Mouse (Mus musculus) spleen, adult 12 weeks (tissue): ENCODE results near the gene Wdr62.
"Not testable (repeated sequence)": the region's sequence is repeated elsewhere in the genome, so short reads cannot be mapped to it uniquely, and the experiment has no call there.

Experiments
- DNase-seq: peaks from one replicate; pipeline ENCODE4 v3.0.0; 2022; ENCODE audit warnings: low spot score

Wdr62 gene

DNA sequence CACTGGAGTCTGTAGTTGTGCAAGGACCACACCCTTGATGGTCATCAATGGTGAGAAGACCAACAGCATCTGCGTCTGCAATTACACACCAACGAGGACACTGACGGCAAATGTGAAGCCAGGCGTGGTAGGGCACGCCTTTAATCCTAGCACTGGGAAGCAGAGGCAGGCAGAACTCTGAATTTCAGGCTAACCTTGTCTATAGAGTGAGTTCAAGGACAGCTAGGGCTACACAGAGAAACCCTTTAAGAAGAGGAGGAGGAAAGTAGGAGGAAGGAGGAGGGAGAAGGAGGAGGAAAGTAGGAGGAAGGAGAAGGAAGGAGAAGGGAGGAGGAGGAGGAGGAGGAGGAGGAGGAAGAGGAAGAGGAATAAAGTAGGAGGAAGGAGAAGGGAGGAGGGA is 14.7 kb downstream of the Wdr62 start:
- no peak for DNase-seq

DNA sequence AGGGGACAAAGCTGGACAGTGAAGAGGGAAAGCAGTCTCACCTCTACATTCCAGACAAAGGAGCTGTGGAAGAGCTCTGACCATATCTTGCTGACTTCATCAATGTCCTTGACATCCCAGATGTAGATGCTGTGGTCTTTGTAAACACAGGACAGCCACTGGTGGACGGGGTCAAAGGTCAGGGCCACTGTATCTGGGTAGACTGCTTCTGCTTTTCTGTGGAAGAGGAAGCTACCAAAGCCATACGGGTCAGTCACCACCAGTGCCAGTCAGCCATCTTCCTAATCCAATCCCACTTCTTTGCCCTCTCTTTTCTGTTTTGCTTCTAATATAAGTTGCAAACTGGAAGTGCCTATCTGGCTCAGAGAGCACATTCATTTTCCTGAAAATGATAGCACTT is 15.2 kb downstream of the Wdr62 start:
- DNase-seq, result no peak

DNA sequence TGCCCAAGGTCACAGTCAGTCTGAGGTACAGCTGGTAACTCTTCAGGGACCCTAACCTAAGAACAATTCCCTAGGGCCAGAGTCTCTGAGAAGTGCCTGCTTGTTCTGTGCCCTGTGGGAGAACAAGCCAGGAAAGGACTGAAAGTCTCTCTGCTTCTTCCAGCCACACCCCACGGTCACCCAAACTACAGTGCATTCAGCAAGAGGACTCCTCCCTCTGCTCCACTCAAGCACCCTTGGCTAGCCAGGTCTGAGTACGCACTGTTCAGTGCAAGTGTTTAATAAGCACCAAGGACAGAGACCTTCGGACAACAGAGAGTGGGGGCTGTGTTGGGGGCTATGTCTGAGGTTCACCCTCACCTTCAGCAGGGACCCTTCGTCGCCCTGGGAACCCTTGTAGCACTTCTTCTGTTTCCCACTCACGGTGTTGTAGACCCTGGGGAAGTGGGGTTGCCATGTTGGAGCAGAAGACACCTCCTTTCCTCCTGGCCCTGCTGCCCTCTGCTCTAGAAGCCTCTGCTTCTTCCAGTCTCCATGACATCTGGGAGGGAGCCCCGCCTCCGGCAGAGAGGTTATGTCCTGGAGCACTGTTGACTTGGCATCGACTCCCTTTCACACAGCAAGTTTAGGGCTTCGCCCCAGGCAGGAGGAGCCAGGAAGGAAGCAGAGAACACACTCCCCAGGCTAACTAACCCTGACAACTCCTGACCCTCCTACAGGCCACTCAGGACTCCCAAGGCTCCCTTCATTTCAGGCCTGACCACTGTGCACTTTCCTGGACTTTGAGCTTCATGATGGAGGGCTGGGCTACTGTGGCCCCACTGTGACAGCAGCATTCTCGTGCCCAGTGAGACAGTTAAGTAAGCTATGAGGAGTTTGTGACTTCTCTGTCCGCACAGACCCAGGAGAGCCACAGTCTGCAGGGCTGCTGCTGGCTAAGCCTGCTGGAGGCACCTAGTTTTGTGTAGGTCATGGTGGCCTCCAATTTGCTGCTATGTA is 28.0 kb downstream of the Wdr62 start:
- DNase-seq, result no peak

DNA sequence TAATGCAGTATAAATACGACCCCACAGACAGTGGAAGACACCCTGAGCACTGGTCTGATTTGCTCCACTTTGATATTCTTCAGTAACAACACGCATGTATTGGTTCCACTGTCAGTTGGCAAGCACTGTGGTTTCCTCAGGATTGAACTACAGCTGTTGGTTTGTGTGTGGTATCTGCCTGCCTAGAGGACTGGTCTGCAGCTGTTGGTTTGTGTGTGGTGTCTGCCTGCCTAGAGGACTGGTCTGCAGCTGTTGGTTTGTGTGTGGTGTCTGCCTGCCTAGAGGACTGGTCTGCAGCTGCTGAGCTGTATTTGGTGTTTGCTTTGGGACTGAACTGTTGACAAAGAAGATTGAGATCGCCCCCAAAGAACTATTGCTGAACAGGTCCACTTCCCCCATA is 42.8 kb downstream of the Wdr62 start:
- not testable (repeated sequence) for DNase-seq

DNA sequence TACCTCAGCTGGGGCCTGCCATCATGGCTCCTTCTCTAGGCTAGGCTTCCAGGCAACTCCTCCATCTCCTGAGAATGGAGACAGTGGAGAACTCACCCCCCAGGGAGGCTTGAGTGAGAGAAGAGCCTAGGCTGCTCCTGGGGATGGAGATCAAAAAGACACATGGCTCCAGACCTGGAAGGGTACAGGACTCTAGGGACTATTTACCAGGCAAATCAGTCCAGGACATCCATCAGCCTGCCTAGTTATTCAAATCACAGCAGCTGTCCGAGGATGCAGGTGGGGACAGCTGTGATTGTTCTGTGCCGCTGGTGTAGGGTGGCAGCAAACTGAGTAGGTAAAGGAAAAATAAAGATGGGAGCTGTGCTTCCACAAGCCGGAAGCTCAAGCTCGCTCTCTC is 44.6 kb downstream of the Wdr62 start, which contains the start of gene Ovol3:
Ovol3 (minus strand) TSS at position 101 of the 400 bp plus-strand sequence.
- no peak for DNase-seq

DNA sequence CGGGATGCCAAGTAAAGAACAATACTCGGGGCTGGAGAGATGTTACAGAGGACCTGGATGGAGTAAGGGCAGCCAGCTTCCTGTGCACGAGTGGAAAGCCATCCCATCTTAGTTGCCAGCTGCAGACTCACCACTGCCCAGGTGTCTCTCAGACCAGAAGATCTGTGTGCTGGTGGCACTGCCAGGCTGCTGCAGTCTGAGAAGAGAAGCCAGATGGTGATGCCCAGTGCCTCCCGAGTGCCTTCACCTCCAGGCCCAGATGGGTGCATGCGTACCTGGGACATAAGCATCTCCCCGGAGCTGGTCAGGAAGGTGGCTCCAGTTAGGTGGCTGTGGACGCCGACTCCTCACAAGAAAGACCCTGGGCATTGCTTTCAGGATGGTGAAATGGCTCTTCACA is 45.1 kb downstream of the Wdr62 start:
- DNase-seq, result no peak

DNA sequence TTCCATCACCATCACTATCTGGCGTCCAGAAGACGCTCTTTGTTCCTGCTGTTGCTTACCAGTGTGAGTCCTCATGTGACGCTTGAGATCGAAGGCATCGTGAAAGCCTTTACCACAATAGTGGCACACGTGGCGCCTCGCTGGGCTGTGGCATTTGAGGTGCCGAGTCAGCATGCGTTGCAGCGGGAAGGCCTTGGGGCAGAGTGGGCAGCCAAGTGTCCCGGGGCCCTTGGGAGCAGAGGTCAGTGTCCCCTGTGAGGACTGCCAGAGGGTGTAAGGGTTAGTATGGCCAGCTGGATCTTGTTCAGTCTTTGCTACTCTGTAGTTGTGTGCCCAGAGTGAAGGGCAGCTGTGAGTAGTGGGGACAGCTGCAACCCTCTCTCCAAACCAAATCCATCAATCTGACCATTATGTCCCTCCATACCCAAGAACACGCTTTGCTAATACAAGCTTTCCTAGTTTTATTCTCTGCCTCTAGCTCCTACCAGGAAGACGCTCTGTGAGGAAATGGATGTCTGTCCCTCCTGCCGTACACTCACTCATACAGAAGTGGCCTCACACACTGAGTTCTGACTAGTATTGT is 45.9 kb downstream of the Wdr62 start:
- DNase-seq, result no peak

DNA sequence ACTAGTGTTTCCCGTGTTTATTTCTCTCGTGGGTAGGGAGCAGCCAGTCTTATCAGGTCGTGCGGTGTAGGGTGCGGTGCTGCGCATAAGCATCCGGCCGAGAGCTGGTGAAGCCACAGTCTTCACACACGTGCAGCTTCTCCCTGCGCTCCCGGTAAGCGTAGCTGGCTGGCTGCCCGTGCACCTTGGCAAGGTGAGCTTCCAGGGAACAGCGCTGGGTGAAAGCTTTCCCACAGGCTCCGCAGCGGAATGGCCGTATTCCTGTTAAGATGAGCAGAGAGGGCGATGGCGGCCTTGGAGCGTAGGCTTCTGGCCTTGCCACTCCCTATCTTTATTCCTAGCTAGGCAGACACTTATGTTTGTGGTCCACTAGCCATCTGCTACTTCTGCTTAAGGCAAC is 46.8 kb downstream of the Wdr62 start:
- DNase-seq, result no peak

DNA sequence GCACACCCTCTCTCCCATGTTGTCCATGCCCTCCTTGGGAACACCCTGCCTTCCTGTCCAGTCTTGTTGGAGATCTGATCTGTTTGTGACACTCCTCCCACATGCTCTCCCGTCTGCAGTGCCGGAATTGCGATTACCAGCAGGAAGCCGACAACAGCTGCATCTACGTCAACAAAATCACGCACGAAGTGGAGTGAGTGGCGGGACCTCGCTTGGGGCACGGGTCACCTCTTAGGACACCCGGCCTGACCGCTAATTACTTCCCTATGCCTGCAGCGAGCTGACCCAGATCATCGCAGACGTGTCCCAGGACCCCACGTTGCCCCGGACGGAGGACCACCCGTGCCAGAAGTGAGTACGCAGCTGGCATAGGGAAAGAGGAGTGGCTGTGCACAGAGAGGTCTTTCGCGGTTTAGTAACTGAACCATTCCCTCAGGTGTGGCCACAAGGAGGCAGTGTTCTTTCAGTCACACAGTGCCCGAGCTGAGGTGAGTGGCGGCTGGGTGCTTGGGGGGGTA is 47.5 kb downstream of the Wdr62 start:
- DNase-seq, result peak; percentile 35

DNA sequence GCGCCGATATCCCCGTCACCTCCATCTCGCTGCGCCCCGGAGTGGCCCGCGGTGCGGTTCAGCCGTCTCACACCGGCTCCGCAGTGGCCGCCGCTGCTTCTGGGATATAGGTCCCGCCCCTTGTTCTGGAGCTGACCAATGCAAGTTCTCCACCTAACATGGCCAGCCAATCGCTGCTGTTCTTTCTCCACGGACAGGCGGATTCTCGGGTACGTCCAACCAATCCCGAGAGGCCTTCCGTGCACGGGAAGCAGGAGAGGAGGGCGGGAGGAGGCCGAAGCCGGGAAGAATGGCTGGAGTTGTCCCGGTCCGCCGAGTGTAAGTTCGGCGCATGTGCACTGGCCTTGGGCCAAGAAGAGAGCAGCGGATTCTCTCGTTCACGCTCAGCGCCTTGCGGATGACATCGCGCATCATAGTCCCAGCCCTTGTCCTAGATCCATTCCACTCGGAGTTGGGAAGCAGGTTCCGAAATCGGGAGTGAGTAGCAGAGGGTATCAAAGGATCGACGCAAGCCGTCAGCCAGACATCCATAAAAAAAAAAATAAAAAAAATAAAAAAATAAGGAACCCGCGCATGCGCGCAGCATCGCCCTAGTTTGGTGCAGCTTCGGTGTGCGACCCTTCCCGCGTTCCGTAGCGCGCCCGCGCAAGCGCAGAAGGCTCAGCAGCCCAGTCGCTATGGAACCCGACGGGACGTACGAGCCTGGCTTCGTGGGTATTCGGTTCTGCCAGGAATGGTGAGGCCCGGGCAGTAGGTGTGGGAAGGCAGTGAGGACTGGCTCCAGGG is 48.4 kb downstream of the Wdr62 start, which contains the start of the genes Polr2i and Tbcb:
Polr2i (plus strand) TSS at position 280 of the 786 bp plus-strand sequence.
Tbcb (minus strand) TSS at position 604 of the 786 bp plus-strand sequence.
- peak; percentile 91 for DNase-seq

DNA sequence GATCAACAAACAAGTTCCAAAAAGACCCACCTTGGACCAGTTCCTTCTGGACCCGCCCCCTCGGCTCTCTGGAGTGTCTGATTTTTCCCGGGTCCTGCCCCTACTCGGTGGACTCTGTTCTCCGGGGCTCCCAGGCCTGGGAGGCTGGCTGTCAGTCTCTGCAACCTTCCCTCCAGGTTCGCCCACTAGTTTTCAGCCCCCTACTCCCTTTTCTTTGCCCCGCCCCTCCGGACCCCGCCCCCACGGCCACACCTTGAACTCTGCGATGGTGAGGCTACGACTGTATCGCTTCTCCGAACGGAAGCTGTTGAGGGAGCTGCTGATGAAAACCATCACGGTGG is 48.9 kb downstream of the Wdr62 start:
- no peak for DNase-seq

DNA sequence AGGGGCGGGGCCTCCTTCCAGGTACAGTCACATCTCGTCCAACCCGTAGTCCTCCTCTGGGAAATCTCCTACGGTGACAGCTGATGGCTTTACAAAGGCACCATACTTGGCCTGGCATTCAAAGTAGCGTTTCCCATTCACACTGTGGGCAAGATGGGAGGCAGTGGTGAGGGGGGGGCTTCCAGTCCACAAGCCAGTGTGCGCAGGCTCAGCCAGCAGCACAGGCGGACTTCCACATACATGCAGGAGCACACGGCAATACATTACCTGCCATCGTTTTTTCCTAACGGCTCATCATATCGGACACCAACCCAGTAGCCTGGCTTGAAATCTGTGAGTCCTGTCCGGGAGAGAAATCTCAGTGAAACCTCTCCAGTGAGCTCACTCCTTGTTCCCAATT is 56.0 kb downstream of the Wdr62 start:
- no peak for DNase-seq

DNA sequence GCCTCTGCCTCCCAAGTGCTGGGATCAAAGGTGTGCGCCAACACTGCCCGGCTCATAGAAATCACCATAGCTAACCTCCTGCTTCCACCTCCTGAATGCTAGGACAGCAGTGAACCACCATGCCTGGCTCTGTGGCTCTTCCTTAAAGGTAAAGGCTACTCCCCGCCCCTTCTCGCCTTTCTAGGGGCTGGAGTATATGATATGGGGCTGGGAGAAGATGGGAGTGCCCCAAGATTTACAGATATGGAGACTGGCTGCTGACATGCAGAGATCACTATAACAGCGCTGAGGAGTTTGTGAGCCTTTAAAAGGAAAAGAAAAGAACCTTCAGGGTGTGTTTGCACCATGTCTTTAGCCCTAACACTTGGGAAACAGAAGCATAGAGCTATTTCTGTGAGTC is 58.0 kb downstream of the Wdr62 start:
- no peak for DNase-seq

DNA sequence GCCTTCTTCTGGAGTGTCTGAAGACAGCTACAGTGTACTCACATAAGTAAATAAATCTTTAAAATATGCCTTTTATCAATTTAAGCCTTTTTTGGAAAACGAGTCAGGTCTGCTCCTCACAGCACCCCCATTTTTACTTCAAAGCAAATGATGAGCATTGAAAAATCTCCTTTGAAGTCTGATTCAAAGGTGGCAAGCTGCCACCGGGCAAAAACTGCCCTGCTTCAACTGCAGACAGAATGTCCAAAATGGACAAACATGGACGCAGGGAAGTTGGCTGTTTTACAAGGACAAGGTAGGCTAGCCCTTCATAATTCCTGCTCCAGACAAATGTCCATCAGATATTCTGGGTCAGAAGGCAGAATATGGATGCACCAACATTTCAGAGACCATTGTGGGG is 58.8 kb downstream of the Wdr62 start:
- DNase-seq, result no peak

DNA sequence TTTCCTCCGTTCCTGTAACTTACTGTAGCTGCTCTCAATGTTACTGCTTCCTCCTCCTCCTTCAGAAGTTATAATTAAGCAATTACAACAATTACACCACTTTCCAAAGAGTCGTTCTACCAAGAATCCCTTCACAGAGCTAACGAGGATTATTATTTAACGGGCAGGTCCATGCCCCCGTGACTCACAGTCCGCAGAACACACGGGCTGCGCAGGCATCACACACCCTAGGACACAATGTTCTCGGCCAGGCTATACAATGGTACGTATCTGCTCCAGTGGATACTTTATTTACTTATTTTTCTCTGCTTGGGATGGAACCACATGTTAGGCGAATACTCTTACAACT is 60.2 kb downstream of the Wdr62 start:
- no peak for DNase-seq

DNA sequence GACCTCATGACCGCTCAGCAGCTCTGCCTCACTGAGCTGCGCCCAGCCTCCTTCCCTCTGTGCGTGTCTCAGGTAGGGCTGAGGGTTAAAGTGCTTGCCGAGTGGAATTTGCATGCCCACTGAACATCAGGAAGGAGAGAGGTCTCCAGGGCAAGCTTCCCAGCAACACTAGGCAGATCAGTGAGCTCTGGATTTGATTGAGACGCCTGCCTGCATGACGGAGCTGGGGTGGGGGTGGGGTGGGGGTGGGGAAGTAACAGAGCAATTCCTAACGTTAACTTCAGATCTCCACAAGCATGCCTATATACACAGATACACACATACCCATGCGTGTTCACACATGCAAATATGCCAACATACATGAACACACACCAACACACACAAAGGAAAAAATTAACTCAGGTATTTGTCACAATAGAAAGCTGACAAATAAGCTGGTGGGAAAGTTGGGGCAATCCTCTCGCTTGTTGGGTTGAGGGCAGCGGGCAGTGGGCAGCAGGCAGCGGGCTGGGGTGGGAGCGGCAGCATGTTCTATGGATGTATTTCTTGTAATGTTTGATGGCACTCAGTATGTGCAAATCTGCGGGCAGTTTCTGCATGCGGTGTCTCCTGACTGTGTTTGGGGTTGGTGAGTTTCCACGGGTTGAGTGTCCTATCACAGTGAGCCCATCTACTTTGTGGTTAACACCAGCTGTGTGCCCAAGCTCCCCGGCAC is 60.8 kb downstream of the Wdr62 start:
- DNase-seq, result no peak

DNA sequence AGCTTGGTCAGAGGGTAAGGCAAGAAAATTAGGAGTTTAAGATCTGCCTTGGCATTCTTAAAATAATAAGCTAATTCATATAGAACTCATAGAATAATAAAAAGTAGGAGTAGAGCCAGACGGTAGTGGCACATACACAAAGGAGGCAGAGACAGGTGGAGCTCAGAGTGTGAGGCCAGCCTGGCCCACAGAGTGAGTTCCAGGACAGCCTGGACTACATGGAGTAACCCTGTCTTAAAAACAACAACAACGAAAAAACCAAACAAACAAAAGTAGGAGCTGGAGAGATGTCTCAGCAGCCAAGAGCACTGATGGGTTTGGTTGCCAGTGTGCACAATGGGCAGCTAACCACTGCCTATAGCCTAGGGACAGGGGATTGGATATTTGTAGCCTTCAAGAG is 62.9 kb downstream of the Wdr62 start:
- DNase-seq, result no peak

DNA sequence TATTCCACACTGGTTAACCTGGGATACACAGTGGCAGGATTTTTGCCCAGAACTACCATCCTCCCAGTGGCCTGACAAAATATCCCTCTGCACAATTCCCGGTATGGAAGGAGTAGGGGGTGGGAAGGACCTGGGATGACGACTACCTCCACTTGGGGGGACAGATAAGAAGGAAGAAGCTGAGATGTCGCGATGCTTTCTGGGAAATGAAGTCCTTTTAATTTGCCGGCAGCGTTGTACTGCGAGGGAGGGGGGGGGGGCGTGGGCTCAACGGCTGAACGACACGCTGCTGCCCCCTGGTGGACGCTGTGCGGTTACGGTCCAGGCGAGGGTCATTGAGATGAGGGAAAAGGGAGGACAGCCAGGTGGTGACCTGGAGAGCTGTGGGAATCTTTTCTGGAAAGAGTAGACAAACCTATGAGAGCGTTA is 63.5 kb downstream of the Wdr62 start:
- DNase-seq, result peak; percentile 51

DNA sequence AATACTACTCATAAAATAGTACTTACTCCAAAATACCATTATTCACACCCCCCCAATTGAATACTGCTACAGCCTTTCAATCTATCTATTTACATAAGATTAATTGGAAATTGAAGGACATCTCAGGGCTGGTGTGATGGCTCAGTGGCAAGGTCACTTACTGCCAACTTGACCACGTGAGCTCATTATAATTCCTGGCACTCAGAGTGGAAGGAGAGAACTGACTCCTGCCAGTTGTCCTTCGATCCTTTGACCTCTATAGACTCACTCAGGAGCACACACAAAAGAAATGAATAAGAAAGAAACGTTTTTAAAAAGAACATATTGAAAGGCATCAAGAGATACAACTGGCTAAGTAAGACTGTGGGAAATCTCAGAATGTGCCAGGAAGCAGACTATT is 64.3 kb downstream of the Wdr62 start:
- no peak for DNase-seq

DNA sequence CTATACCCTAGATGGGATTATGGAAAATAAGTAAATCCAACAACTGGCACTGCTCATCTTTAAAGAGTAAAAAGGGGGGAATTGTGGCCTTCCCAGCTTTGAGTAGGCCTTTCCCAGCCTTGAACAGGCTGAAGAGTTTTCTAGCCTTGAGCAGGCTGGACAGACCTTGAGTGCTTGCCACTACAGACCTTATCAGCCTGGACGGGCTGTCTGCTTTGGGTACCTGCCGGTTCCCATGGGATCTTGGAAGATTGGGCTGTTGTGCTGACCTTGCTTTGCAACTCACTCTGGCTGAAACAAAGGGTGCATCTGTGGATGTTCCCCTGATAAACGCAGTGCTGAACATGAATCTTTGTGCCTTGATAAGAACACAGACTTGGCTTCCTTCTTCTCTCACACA is 66.3 kb downstream of the Wdr62 start:
- DNase-seq, result no peak

DNA sequence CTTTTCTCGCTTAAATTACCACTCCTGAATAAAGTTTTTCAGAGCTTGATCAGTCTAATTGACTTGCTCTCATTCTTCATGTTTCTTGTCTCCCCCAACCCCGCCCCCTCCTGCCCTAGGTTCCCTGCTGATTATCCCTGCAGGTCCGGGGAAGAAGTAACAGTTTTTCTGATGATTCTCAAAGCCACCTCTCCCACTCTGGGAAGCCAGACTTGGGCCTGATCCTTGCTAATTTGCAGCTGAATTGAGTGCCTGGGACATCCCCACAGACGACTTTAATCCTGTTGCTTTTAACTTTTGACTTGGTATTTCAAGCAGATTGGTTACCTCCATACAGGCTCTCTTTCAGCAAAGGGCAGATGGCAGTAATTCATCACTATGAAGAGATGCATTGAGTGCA is 69.2 kb downstream of the Wdr62 start:
- DNase-seq, result no peak

DNA sequence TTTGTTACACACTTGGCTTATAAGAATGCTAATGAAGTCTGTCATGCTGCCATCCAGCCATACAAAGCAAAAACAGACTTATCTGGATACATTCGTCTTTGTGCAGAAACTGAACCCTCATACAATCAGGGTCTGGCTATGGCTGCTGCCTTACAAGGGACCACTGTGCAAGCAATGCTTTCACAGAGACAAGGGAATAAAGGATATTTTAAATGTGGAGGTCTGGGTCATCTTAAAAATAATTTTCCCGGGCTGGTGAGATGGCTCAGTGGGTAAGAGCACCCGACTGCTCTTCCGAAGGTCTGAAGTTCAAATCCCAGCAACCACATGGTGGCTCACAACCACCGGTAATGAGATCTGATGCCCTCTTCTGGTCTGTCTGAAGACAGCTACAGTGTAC is 73.9 kb downstream of the Wdr62 start:
- not testable (repeated sequence) for DNase-seq
